Mouse (Mus musculus): ENCODE data around the gene Szrd1.

The Szrd1 gene

DNA sequence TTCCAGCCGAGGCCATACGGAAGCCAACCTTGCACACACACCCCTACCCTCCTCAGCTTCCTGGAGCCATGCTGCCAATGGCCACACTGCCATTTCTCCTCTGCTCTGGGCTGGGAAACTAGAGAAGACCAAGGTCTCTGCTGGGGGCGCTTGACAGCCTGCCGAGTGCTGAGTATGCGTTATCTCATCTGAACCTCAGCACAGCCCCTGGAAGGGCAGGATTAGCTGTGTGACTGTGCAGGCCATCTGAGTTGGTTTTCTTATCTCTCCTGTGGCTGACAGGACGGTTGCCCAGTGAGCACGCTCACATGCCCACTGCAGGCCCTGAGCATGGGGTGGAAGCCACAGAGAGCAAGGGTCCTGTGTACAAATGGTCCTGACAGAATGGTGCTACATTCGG, 70.9 kb downstream of the Szrd1 start:
- no peak for DNase-seq (ENCODE audit: low read depth, low spot score)

- no peak for DNase-seq (ENCODE audit: low read depth, low spot score)
These were observed 72.0 kb downstream of the Szrd1 start for GRCm38 (mm10) chr4:141067516-141068046.

GRCm38 (mm10) chr4:141066709-141067515, 72.7 kb downstream of the Szrd1 start:
- no peak for DNase-seq (ENCODE audit: low read depth, low spot score)

- peak; percentile 85 for DNase-seq (ENCODE audit: low read depth, low spot score)
These were observed 74.5 kb downstream of the Szrd1 start for GRCm38 (mm10) chr4:141065123-141065522.

DNA sequence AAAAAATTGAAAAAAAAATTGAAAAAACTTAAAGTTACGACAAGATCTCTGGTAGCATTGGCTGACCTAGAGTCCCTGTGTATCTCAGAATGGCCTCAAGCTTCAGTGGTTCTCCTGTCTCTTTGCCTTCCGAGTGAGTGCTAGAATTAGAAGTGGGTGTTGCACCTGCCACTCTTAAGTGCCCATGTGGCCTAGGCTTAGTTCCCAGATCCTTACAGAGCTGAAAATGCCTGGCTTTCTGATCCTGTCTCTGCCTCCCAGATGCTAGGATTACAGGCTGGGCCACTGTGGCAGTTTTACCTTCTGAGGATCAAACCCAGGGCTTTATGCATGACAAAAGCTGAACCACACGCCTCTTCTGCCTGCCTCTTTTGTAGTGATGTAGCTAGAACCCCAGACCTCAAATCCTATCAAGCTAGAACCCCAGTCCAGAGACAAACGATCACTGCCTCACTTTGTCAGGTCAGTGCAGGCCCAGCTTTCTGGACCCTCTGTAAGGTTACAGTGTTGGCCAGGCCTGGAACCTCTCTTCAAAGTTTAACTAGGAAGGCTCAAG, 75.4 kb downstream of the Szrd1 start:
- no peak for DNase-seq (ENCODE audit: low read depth, low spot score)

All from ES-CJ7 (cell line).